Mouse (Mus musculus) retina, postnatal 1 day (tissue): Measurements from ENCODE around the gene Spp1.

Experiments used
- DNase-seq: peaks from one replicate; pipeline ENCODE4 v3.0.0-alpha.2; 2012

The Spp1 gene

DNA sequence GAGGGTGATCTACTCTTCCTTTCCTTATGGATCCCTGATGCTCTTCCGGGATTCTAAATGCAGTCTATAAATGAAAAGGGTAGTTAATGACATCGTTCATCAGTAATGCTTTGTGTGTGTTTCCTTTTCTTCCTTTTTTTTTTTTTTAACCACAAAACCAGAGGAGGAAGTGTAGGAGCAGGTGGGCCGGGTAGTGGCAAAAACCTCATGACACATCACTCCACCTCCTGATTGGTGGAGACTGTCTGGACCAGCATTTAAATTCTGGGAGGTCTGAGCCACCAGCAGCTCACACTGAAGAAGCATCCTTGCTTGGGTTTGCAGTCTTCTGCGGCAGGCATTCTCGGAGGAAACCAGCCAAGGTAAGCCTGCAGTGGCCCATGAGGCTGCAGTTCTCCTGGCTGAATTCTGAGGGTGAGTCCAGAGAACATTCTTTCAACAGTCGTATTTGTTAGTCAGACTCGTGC, at the start of gene Spp1:
Spp1 (plus strand) TSS at position 284 of the 467 bp plus-strand sequence.
- no peak for DNase-seq

DNA sequence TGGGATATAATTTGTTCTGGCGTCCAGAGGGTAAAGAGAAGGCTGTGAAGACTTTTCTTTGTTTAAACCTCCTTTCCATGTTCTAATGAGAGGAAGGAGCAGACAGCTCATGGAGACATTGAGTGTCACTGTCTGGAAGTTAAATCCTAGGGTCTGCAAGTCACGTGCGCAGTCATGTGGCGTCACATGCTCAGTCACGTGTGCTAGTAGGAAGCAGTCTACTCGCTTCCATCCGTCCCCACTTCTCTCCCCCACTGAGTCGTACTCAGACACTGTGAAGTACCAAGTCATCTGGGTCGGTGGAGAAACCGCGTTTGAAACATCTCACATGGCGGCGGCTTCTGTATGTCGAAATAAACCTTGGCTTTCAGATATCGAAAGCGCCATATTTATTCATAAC, 49.4 kb upstream of the Spp1 start:
- DNase-seq, result no peak

DNA sequence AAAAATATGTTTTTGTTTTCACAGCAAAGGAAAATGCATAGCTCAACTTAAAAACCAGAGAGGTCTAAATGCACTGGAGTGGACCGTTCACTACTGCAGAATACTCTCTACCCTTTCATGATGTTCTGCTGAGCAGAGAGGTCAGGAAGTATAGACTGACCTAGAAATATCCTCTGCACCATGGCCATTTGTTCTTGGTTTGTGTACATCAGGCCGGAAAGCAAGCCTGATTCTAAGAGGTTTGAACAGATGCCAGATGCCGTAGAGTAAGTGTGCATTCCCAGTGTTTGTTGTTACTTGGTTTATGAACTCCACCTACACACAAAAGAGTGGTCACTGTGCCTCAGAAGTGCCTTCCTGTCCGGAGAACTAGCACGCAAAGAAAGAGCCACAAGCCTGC, 48.0 kb upstream of the Spp1 start:
- DNase-seq, result no peak

DNA sequence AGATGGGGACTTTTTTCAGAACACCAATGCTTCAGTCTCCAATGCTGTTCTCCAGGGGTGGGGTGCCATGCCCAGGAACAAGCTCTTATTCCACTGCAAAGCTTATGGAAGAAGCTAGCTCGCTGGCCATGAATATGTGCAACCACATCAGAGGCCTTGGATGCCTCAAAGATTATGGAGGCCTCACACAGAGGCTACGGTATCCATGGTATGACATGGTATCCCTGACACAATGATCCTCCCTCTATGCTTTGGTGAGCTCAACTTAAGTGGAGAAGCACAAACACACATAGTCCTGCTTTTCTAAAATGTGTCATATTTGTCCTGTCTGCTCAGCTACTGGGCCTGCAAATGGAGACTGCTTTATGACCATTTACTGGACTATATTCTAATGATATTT, 44.0 kb upstream of the Spp1 start:
- DNase-seq, result no peak

DNA sequence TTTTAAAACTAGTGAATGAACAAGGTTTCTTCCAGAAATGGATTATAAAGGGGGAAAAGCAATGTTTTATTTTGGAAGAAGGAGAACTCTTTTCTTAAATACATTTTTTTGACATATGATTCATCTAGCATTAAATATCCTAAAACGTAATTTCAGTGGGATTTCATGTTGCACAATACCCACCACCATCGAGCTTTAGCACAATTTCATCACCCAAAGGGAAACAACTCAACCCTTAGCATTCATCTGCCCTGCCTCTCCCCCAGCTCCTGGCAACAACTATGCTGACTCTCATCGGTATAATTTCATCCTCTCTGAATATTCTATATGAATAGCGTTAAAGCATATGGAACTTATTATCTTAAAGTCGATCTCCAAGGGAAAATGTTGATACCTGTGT, 42.1 kb upstream of the Spp1 start:
- no peak for DNase-seq

DNA sequence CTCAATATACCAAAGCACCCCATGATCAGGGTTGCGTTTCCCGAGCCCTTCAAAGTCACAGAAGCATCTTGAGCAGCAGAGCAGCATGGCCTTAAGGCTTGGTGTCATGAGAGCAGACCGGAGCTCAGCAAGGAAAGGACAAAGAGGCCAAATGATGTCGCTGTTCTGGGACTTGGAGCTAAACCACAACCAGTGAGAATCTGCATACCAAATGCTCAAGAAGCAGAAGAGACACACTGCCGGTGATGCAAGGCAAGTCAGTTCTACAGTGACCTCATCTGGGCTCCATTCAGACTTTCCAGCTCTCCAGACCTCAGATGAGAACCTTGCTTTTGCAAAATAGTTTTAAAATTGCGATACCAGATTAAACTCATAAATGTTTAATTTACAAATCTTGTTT, 38.6 kb upstream of the Spp1 start:
- no peak for DNase-seq

DNA sequence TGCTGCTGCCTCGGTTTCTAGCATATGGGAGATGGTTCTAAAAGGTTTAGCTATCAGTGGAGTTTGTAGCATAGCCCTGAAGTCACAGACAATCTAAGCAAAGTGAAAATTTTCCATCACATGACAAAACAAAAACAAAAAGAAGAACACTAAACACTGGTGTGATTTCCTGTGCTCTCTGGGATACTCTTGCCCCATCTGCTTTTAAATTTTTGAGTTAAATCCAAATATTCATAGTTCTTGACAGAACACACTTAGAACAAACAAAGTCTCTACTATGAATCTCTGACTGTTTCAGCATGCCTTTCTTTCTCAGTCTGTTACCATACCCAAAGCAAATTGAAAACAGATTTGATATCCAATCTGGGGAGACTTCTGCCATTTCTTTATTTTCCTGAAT, 36.9 kb upstream of the Spp1 start:
- no peak for DNase-seq

DNA sequence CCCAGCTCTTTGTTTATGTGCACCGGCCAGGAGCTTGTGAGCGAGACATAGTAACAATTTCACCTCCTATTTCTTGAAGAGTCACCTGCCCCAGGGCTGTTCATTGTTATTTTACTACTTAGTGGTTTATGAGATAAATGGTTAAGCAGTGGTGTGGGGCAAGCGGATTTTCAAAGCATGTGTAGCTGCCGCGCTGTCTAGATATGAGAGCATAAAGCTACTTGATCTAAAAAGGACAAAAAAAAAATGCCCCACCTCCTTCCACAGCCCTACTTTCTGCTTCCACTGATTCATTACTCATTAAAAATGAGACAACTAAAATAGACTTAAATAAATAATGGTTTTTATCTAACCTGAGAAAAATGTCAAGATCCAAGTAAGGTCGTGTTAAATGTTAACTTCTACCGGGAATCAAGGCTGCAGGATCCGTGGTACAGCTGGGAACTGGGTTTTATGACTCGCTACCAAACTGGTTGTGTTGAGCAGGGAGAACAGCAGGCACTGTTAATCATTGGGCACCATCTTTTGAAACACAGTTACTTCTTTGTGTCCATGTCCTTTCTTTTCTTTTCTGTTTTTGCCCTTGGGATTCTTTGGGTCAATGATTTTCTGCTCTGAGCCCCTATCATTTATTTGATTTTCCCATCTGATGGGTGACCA, 35.5 kb upstream of the Spp1 start:
- no peak for DNase-seq

DNA sequence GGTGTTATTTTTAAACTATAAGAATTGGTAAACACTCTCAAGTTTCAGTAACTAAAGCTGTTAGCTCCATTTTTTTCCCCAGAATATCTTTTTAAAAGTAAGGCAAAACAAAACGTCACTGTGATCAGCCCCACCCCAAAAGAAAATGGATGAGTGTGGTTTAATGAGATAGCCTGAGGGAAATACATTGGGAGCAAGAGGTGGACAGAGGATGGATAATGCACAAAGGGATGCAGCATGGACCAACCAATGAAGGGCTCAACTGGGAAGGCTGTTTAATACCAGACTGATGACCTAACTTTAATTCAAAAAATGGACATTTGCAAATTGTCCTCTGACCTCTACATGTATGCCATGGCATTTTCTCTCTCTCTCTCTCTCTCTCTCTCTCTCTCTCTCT, 34.9 kb upstream of the Spp1 start:
- DNase-seq, result no peak

DNA sequence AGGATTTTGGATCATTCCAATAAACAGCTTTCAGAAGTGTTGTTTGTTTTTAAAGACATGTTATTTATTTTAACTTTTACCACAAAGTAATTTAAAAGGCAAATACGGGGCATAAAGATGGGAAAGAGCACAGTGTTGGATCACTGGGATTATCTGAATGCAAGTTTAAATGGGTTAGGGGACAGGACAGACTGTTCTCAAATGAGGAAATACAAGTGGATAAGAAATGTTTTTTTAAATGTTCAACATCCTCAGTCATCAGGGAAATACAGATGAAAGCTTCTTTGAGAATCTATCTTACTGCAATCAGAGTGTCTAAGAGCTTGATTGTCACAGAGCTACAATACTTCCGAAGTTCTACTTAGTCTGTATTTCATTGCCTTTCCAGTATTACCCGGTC, 32.3 kb upstream of the Spp1 start:
- DNase-seq, result no peak

DNA sequence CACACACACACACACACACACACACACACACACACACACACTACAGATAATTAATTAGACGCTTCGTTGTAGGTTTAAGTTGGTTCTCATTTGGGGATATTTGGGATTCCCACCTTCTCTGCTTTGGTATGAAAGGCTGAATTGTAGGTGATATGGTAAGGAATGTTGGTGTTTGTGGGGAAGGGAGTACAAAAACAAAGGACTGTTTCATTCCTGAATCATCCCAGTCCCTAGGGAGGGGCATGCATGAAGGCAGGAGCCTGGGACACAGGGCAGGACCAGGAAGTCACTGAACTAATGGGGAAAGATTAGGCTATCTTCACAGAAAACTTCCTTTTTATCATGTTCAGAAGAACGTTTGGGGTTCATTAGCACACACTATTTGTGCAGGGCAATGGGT, 31.6 kb upstream of the Spp1 start:
- DNase-seq, result no peak

DNA sequence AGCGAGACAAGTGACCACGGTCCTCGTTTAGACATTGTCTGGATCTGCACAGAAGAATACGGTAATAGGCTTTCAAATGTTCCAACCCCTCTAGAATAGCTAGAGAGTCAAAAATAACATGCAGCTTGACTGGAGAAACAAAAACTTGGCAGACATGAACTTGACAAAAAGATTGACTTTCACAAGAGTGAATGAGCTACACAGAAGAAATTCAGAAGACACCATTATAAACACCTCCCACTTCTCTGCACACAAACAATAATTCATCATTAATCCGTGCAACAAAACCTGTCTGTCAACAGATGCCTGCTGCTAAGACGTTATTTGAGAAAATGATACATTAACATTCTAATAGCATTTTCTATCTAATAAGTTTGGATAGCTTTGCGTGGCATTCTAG, 30.4 kb upstream of the Spp1 start:
- DNase-seq, result no peak

DNA sequence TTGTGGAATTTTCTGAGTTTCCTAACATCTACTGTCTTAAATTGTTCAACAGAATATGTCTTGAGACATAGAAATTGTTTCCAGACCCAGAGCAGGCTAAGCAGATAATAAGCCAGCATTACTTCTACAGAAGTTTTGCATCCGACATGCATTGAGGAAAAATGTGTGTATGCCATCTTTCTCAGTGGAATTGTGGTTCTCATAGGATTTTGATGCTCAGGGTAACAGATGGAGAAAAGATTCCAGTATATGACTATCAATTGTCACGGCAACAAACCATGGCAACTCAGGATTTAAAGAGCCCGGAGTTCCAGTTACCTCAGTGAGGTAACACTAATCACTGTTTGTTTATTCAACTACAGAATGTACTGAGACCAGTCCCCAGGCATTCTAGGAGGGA, 29.9 kb upstream of the Spp1 start:
- no peak for DNase-seq

DNA sequence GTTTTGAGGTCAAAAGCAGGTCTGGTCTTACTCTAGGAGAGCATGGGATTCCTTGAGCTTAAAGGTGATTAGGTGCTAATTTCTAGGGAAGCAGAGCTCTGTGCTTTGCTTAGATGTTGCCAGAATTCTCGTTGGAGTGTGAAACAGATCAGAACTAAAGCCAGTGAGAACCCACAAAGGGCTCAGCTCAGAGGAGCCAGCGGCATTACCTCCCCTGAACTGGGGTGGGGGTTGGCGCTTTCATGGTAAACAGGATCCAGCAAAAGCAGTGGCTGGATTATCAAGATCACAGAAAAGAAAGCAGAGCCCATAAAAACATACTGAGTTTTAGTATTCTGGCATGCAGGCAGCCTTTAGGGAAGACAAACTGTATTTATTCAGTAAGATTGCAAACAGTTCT, 28.2 kb upstream of the Spp1 start:
- DNase-seq, result no peak

DNA sequence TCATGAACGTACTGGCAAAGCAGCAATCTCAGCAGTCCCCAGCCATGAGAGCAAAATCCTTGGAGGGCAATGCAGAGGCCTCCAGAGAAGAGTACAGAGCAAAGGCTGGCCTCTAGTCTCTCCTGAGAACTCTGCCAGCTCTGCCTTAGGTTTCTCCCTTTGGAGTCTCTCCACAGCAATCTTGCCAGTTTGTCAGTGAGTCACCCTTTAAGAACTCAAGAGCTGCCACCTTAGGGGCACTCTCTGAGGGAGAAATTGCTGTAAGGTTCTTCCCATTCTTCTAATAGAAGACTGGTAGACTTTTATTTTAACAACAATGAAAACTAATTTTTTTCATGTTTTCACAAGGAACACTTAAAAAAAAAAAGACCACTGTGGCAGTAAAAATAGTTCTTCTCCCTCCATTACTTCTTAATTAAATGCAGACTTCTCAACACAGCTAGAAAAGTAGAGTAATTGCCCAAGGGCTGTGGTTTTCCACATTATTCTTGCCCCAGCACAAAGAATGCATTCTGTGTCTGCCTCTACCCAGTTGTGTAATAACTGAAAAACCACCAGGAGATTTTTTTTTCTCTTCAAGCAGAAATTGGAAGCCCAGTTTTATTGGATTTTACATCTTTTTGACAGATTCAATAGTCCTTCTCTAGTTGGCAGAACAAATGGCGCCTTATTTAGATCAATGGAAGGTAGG, 27.2 kb upstream of the Spp1 start:
- DNase-seq, result no peak

DNA sequence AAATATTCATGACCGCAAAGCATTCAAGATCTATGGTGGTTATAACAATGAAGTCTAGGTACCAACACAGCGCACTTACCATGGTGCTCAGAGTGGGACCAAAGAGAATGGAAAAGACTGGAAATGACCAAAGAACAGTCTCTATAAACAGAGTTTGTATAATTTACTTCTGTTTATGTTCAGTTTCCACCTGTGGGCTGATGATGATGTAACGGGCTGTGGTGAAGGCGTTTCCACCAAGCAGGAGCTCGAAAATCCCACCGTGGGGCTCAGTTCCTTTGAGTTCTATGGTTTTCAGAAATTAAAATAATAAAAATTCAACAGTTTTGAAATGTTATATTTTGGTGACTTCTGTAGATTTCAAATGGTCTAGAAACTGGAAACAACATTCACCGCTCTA, 26.4 kb upstream of the Spp1 start:
- no peak for DNase-seq

DNA sequence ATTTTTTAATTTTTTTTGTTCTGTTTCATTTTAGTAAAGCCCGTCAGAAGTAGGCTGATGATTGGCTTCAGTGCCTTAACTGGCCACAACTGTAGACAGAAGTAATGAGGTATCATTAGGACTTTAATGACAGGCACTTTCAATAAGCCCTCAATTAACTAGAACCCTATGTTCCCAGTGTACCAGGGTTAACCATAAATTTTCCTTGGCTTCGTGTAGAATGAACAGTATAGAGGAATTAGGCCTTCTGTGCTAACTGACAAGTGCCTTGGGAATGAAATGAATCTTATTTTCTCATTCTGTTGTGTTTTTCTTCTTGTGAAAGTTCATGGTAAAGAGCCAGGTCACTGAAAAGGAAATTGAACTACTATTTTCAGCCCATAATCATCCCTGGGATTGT, 18.9 kb upstream of the Spp1 start:
- DNase-seq, result no peak

DNA sequence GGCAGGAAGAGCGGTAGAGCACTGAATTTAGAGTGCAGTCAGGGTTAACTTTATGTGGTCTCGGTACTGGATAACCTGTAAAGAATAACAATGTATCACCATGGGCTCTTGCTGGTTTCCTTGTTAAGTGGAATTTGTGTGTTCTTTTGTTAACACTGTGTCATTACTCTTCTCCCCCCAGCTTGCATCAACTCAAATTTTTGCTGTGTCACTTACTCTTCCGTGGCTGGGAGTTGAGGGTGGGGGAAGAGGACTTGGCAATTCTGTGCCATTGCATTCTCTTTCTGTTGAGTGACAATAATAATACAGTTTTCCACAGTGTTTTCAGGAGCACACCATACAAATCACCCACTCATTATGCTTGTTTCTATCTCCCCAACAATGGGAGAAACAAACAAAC, 17.9 kb upstream of the Spp1 start:
- no peak for DNase-seq

DNA sequence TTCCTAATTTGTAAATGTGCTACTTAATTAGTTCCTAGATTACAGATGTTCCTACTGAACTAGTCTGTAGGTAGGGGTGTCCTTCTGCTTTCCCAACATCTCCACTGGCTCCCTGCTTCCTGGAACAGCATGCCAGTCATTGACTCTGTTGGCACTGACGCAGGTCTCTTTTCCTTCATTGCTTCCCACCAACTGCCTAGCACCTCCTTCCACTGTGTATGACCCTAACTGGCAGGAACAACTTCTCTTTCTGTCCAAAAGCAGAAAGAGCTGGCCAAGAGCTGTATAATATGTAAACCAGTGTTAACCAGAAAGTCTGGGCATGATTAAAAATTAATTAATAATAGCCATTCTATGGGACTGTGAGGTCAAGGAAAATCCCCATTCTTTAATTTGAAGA, 17.2 kb upstream of the Spp1 start:
- DNase-seq, result no peak

DNA sequence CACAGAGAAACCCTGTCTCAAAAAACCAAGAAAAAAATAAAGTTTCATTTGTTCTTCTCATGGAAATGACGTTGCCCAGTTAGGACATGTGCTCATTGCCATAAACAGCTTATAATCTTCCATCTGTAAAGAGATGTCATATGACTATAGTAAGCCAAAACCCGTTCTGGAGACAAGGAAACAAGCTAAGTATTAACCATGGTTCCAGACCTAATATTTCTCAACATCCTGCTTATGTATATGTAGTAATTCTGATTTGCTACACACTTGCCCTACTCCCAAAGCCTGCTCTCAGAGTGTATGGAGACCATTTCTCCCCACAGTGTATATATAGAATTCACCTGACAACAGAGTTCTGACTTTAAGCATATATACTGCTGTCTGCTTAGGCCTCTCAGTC, 12.9 kb upstream of the Spp1 start:
- no peak for DNase-seq

DNA sequence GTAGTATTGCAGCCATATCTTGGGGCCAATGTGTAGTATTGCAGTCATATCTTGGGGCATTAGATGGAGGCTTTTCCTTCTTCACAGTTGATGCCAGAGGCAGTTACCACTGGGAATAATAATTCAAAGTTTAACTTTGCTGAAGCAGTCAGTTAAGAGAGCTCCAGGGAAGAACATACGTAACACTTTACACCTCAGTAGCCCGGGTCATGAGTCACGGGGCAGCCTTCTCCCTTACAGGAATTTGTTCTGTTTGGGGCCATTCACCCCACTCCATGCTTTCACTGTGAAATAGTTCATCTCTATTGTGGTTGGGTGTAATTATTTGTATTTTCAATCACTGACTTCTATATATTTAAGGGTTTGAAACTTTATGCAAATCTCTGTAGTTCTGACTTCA, 11.1 kb upstream of the Spp1 start:
- no peak for DNase-seq

DNA sequence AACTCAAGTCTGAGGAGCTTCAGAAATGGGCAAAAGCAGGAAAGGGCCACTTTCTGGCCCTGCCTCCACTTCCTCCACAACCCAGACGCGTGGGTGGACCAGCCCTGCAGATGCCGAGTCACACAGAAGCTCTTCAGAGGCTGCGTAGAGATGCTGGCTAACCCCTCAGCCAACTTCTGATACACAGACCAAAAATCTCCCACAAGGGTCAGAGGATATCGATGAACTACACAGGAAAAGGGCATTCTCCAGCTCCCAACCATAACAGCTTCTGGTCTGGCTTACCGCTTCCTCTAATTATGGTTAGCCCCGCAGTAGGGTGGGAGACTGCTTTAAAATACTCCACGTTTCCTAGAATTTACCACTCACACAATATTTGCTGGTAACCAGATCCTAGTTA, 9.0 kb upstream of the Spp1 start:
- no peak for DNase-seq

DNA sequence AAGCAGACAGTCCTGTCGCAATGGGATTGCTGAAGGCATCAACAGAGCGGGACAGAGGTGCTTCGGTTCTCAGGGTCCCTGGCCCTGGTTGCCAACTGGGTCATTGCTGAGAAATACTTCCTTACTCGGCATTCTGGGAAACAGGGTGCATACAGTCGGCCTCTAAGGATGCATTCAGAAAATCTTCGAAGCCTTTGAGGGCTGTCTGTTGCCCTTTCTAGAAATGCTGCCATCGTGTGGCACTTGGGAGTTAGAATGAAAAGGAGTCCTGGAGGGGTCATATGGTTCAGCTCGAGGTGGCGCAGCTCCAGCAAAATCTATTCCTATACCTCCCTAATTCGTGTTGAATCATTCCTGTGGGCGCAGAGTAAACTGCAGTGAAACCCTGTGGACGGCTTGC, 2.0 kb upstream of the Spp1 start:
- DNase-seq, result peak; percentile 40

DNA sequence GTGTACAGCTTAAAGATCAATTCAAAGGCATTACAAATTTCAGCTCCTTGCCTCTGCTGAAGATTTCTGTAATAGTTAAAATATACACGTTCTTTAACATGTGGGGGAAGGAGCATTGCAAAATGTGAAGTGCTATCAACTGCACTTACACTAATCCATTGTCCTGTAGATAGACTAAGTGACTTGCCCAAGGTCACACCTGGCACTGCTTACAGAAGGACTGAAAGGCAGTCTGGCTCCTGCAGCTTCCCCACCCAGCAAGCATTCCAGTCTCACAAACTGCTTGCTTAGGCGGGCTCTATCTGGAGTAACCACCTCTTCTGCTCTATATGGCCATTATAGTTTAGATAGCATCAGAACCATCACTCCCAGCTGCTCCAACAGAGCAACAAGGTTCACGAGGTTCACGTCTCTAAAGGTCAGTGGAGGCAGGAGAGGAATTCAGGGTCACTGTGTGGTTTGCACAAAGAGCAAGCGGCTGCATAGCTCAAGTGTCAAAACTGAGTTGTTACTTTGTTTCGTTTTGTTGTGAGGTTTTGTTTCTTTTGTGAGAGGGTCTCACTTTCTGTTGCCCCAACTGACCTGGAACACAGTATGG, 851 bp upstream of the Spp1 start:
- DNase-seq, result no peak
